Mouse (Mus musculus) stomach, postnatal 0 days (tissue): Measurements from ENCODE around the gene Tmed10.

ENCODE experiments used
- CTCF ChIP-seq: IDR thresholded peaks from 2 replicates; pipeline ENCODE4 v1.5.1; 2016; ENCODE audit warnings: antibody characterized with exemption, low read depth, mild to moderate bottlenecking, moderate library complexity
- EP300 ChIP-seq: optimal IDR thresholded peaks from 2 replicates; pipeline ENCODE3; 2016; ENCODE audit warnings: antibody characterized with exemption

DNA sequence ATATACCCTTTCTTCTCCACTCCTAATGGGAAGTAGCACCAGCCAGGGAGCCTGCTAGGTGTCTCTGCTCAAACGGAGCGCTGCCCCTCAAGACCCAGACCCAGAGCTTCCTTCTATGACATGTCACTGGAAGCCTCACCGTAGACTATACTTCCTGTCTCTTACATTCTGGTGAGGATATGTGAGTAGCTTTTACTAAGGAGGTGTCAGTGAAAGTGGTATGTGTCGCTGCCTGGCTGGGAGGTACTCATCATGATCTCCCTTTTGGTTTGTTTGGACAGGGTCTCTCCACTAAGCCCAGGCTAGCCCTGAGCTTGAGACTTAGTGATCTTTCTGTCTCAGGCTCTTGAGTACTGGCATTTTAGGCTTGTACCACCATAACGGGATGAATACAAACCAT, 41.7 kb upstream of the Tmed10 start:
- TF ChIP-seq EP300 (no peak), CTCF (no peak)
